Mouse (Mus musculus) heart, postnatal 0 days (tissue): Measurements from ENCODE around the gene Plekhj1. TPM values are rescaled to one million over a fixed set of nuclear protein-coding genes. Genes with fewer than 3 reads are reported as not detected.
A peak's percentile ranks its signal among the peaks of the same experiment; 100 is the strongest.
"Not testable (repeated sequence)": the region's sequence is repeated elsewhere in the genome, so short reads cannot be mapped to it uniquely, and the experiment has no call there.

Source experiments
- ATAC-seq: fragments of 200-750 bp; cut with Nextera tagmentation; 2 replicates; pipeline ENCODE4 v1.8.0; 2017; ENCODE audit warnings: low read depth, moderate number of reproducible peaks, moderate library complexity; ENCODE audit not compliant: insufficient read depth
- DNase-seq: peaks from one replicate; pipeline ENCODE4 v3.0.0-alpha.2; 2016; ENCODE audit warnings: low spot score
- H3K27ac ChIP-seq: fragments of 300-500 bp; sonication (generic); 2 replicates; pipeline ENCODE4 v1.5.1; 2014; ENCODE audit warnings: low read depth, mild to moderate bottlenecking
- H3K27me3 ChIP-seq: fragments of 300-500 bp; sonication (generic); 2 replicates; pipeline ENCODE4 v1.6.1; 2014; ENCODE audit warnings: low read length, mixed read lengths; ENCODE audit not compliant: control insufficient read depth, insufficient read depth
- H3K36me3 ChIP-seq: fragments of 300-500 bp; sonication (generic); replicated peaks from 2 replicates; pipeline ENCODE4 v1.6.1; 2014; ENCODE audit warnings: low read length, mixed read lengths; ENCODE audit not compliant: control insufficient read depth, insufficient read depth
- H3K4me1 ChIP-seq: fragments of 300-500 bp; sonication (generic); 2 replicates; pipeline ENCODE4 v1.6.1; 2014; ENCODE audit warnings: antibody characterized with exemption; ENCODE audit not compliant: control insufficient read depth, insufficient read depth
- H3K4me2 ChIP-seq: fragments of 300-500 bp; sonication (generic); 2 replicates; pipeline ENCODE4 v1.6.1; 2014; ENCODE audit warnings: low read depth, mild to moderate bottlenecking, low read length, moderate library complexity
- H3K4me3 ChIP-seq: fragments of 300-500 bp; sonication (generic); 2 replicates; pipeline ENCODE4 v1.5.1; 2014; ENCODE audit warnings: low read depth, low read length
- H3K9ac ChIP-seq: fragments of 300-500 bp; sonication (generic); replicated peaks from 2 replicates; pipeline ENCODE4 v1.6.1; 2014; ENCODE audit warnings: low read depth, low read length, mixed read lengths
- H3K9me3 ChIP-seq: fragments of 300-500 bp; sonication (generic); replicated peaks from 2 replicates; pipeline ENCODE4 v1.6.1; 2016; ENCODE audit warnings: low read length; ENCODE audit not compliant: control insufficient read depth
- CTCF ChIP-seq: IDR thresholded peaks from 2 replicates; pipeline ENCODE4 v1.5.1; 2016; ENCODE audit warnings: antibody characterized with exemption, control low read depth, low read depth
- EP300 ChIP-seq: IDR thresholded peaks from 2 replicates; pipeline ENCODE4 v1.6.1; 2016; ENCODE audit warnings: antibody characterized with exemption, low read depth
- WGBS: fragments of 180-500 bp; shearing (Covaris S2); extraction: QIAGEN DNeasy Blood & Tissue Kit; methylation state at CpG from one replicate; pipeline ENCODE4 v1.1.7; 2014; 5-methylcytosine and 5-hydroxymethylcytosine counted together
- polyA plus RNA-seq: library from polyadenylated mRNA; unstranded; fragments of >200 nt; fragmentation: Nextera tagmentation; extraction: Ambion mirVana; gene quantifications from 2 replicates; pipeline ENCODE4 v1.2.1, GENCODE M21; 2015
- total RNA-seq: library from RNA; depleted of rRNA; stranded (reverse); fragments of >200 nt; gene quantifications from 2 replicates; pipeline ENCODE4 v1.2.3, GENCODE M21; 2014; ENCODE audit warnings: low replicate concordance

The Plekhj1 gene
- total and polyA plus RNA-seq, 2 experiments from 2014 or later: 29.3 to 41.8 TPM

GRCm38 (mm10) chr10:80819406-80819805 is 21.0 kb upstream of the Plekhj1 start:
- no peaks in the 10 kb centered on the region for H3K36me3 ChIP-seq
- TF ChIP-seq EP300 (no peak), CTCF (no peak)
- H3K4me2 ChIP-seq: no peak overlapping the region
- H3K4me1 ChIP-seq: no peaks in the 10 kb centered on the region
- DNase-seq (no peak), ATAC-seq (no peak)
- no peaks in the 10 kb centered on the region for H3K27me3 ChIP-seq
- no peaks in the 10 kb centered on the region for H3K9me3 ChIP-seq
- 46% methylated on average over 3 of the region's 3 CpGs for WGBS
- H3K27ac ChIP-seq: no peak overlapping the region
- H3K4me3 ChIP-seq: no peak overlapping the region
- H3K9ac ChIP-seq: no peak overlapping the region

GRCm38 (mm10) chr10:80818599-80819281 is 20.3 kb upstream of the Plekhj1 start:
- no peaks in the 10 kb centered on the region for H3K27me3 ChIP-seq
- no peak overlapping the region for H3K27ac ChIP-seq
- WGBS: 59% methylated on average over 6 of the region's 6 CpGs
- no peak overlapping the region for H3K4me3 ChIP-seq
- no peak overlapping the region for H3K4me2 ChIP-seq
- no peaks in the 10 kb centered on the region for H3K4me1 ChIP-seq
- no peaks in the 10 kb centered on the region for H3K36me3 ChIP-seq
- H3K9ac ChIP-seq: no peak overlapping the region
- H3K9me3 ChIP-seq: no peaks in the 10 kb centered on the region
- TF ChIP-seq EP300: no peak
- TF ChIP-seq CTCF: no peak
- DNase-seq (no peak), ATAC-seq (no peak)

- ATAC-seq, H3K4me2 ChIP-seq, H3K9me3 ChIP-seq, H3K4me1 ChIP-seq, H3K4me3 ChIP-seq, H3K36me3 ChIP-seq, H3K27ac ChIP-seq, DNase-seq, H3K9ac ChIP-seq, H3K27me3 ChIP-seq: not testable (repeated sequence)
- WGBS: 83% methylated on average over 7 of the region's 7 CpGs
- peak; percentile 25 for TF ChIP-seq CTCF
Observed at GRCm38 (mm10) chr10:80817955-80818354, 19.5 kb upstream of the Plekhj1 start.

GRCm38 (mm10) chr10:80817164-80817563 is 18.7 kb upstream of the Plekhj1 start:
- Histone ChIP-seq H3K27ac (no peak overlapping the region), H3K4me1 (no peaks in the 10 kb centered on the region), H3K4me2 (no peak overlapping the region), H3K36me3 (no peaks in the 10 kb centered on the region), H3K9ac (no peak overlapping the region), H3K27me3 (no peaks in the 10 kb centered on the region), H3K9me3 (no peaks in the 10 kb centered on the region), H3K4me3 (no peak overlapping the region)
- 71% methylated on average over 2 of the region's 2 CpGs for WGBS
- DNase-seq (no peak), ATAC-seq (no peak)
- no peak for TF ChIP-seq EP300
- TF ChIP-seq CTCF: no peak

GRCm38 (mm10) chr10:80816303-80816702 is 17.9 kb upstream of the Plekhj1 start:
- not testable (repeated sequence) for H3K36me3 ChIP-seq, H3K4me1 ChIP-seq, H3K4me2 ChIP-seq, H3K27me3 ChIP-seq, H3K9ac ChIP-seq, H3K4me3 ChIP-seq, H3K27ac ChIP-seq, DNase-seq, H3K9me3 ChIP-seq, ATAC-seq
- WGBS: 88% methylated on average over 3 of the region's 3 CpGs

- Histone ChIP-seq H3K9me3 (no peaks in the 10 kb centered on the region), H3K27ac (no peak overlapping the region), H3K36me3 (no peaks in the 10 kb centered on the region), H3K4me2 (no peak overlapping the region), H3K4me1 (0 out of 2 replicates have a peak, but pooled peaks cover 8% of the 10 kb centered on the region), H3K9ac (no peak overlapping the region), H3K4me3 (no peak overlapping the region), H3K27me3 (no peaks in the 10 kb centered on the region)
- no peak for TF ChIP-seq EP300
- TF ChIP-seq CTCF: 0 out of 2 replicates have a peak, but pooled peaks have one; percentile 5
- DNase-seq: no peak
- 56% methylated on average over 7 of the region's 7 CpGs for WGBS
- ATAC-seq: no peak
Observed at GRCm38 (mm10) chr10:80814800-80815199, 16.4 kb upstream of the Plekhj1 start.
